Mouse (Mus musculus): ENCODE measurements around the gene Ppp1r21.

DNA sequence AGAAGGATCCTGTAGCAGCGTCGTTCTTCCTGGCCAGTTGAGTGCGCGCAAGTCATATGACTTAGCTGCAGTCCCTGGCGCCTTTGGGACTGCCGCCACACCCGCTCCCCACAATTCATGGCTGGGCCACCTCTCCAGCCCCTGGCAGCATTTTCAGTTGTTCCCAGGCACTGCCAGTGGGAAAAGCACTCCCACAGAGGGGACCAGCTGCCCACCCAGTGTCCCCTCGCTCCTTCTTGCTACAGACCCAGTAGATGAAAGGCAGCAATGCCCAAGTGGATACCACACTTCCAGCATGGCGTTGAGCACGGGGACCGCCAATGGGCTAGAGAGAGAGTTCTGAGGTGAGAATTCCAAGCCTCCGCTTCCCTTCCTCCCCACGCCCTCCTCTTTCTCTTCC is 25.9 kb upstream of the Ppp1r21 start:
- TF ChIP-seq NELFE (IDR thresholded peaks at IDR 0.05; ENCODE audit: low read depth, low read length) (no peak), ZKSCAN1 (IDR thresholded peaks at IDR 0.05; ENCODE audit: borderline replicate concordance, low read depth, low read length) (no peak), TCF12 (IDR thresholded peaks at IDR 0.05; ENCODE audit: low read depth, low read length) (no peak), ETS1 (conservative IDR thresholded peaks at IDR 0.05; ENCODE audit: low read depth, low read length) (no peak), POLR2A (IDR thresholded peaks at IDR 0.05; ENCODE audit: low read depth, low read length) (no peak), PAX5 (IDR thresholded peaks at IDR 0.05; ENCODE audit: low read length) (no peak), CTCF (conservative IDR thresholded peaks at IDR 0.05 in 1 of 2, IDR thresholded peaks at IDR 0.05 in 1 of 2; ENCODE audit: low read depth in 2 of 2, low read length in 2 of 2) (no peak), MXI1 (IDR thresholded peaks at IDR 0.05; ENCODE audit: low read depth, low read length) (no peak), CHD2 (IDR thresholded peaks at IDR 0.05; ENCODE audit: low read length) (no peak), MAZ (IDR thresholded peaks at IDR 0.05; ENCODE audit: low read depth, low read length) (no peak), RAD21 (IDR thresholded peaks at IDR 0.05; ENCODE audit: low read depth, low read length) (no peak), USF2 (conservative IDR thresholded peaks at IDR 0.05; ENCODE audit: low read depth, low read length) (no peak), EP300 (IDR thresholded peaks at IDR 0.05; ENCODE audit: low read length) (no peak)

Measured in CH12.LX (cell line).